Mouse (Mus musculus): ENCODE results near the gene Cybrd1. TPM values are rescaled to one million over a fixed set of nuclear protein-coding genes. Genes with fewer than 3 reads are reported as not detected.

Gene Cybrd1
- total and polyA plus RNA-seq, 3 experiments = 0.08 to 0.21 TPM; not detected in 1

GRCm38 (mm10) chr2:71131866-71132496 lies 14.3 kb downstream of the Cybrd1 start:
- no peaks in the 10 kb centered on the region for H3K9me3 ChIP-seq (replicated peaks; ENCODE audit: insufficient read depth, low read length)
- peak overlapping the region; percentile 26; the same call in 1 of the 2 replicates for H3K27ac ChIP-seq (ENCODE audit: control insufficient read depth, low read depth, low read length)
- TF ChIP-seq SMC3 (IDR thresholded peaks at IDR 0.05; ENCODE audit: low read depth, low read length) = no peak
- TF ChIP-seq NELFE (IDR thresholded peaks at IDR 0.05; ENCODE audit: low read depth, low read length) = no peak
- TF ChIP-seq CHD2 (IDR thresholded peaks at IDR 0.05; ENCODE audit: low read length) = no peak
- TF ChIP-seq ETS1 (IDR thresholded peaks at IDR 0.05; ENCODE audit: low read depth, low read length) = 0 out of 2 replicates have a peak, but pooled peaks have one; percentile 36
- no peak for TF ChIP-seq NRF1 (IDR thresholded peaks at IDR 0.05; ENCODE audit: insufficient read depth, low read depth, low read length, poor library complexity, severe bottlenecking)
- TF ChIP-seq ZKSCAN1 (IDR thresholded peaks at IDR 0.05; ENCODE audit: low read depth, low read length) = peak; percentile 98
- TF ChIP-seq TAL1 (IDR thresholded peaks at IDR 0.05; ENCODE audit: low read length) = no peak
- no peak for TF ChIP-seq ZC3H11A (IDR thresholded peaks at IDR 0.05; ENCODE audit: low read depth, low read length)
- no peak for TF ChIP-seq MAFK (IDR thresholded peaks at IDR 0.05; ENCODE audit: borderline replicate concordance, low read depth, low read length)
- TF ChIP-seq CTCF (IDR thresholded peaks at IDR 0.05 in 2 of 3, conservative IDR thresholded peaks at IDR 0.05 in 1 of 3; ENCODE audit: control insufficient read depth in 1 of 3, insufficient read depth in 1 of 3, low read depth in 2 of 3, low read length in 3 of 3, poor library complexity in 1 of 3, severe bottlenecking in 1 of 3) = no peak
- no peak for TF ChIP-seq ELF1 (IDR thresholded peaks at IDR 0.05; ENCODE audit: low read depth, low read length)
- TF ChIP-seq TCF12 (IDR thresholded peaks at IDR 0.05; ENCODE audit: low read depth, low read length) = no peak
- TF ChIP-seq POLR2AphosphoS5 (IDR thresholded peaks at IDR 0.05; ENCODE audit: borderline replicate concordance, low read depth, low read length) = no peak
- TF ChIP-seq POLR2A (IDR thresholded peaks at IDR 0.05; ENCODE audit: control insufficient read depth in 1 of 2, insufficient read depth in 1 of 2, low read depth in 1 of 2, low read length in 2 of 2, poor library complexity in 1 of 2) = no peak
- TF ChIP-seq JUND (IDR thresholded peaks at IDR 0.05; ENCODE audit: low read depth, low read length) = no peak
- TF ChIP-seq KAT2A (conservative IDR thresholded peaks at IDR 0.05; ENCODE audit: low read depth, low read length) = no peak
- no peak for TF ChIP-seq UBTF (IDR thresholded peaks at IDR 0.05; ENCODE audit: borderline replicate concordance, insufficient read depth, low read depth, low read length)
- TF ChIP-seq GATA1 (IDR thresholded peaks at IDR 0.05; ENCODE audit: low read depth, low read length) = peak; percentile 64
- TF ChIP-seq HCFC1 (IDR thresholded peaks at IDR 0.05; ENCODE audit: low read depth, low read length) = no peak
- TF ChIP-seq GABPA (IDR thresholded peaks at IDR 0.05; ENCODE audit: low read depth, low read length) = no peak
- peak; percentile 45 to 62 for TF ChIP-seq EP300 (IDR thresholded peaks at IDR 0.05; ENCODE audit: low read depth in 1 of 2, low read length in 2 of 2)
- no peak for TF ChIP-seq MAZ (IDR thresholded peaks at IDR 0.05; ENCODE audit: low read depth, low read length)
- no peak for TF ChIP-seq ZNF384 (IDR thresholded peaks at IDR 0.05; ENCODE audit: low read depth, low read length)
- TF ChIP-seq RAD21 (IDR thresholded peaks at IDR 0.05; ENCODE audit: low read depth, low read length) = no peak
- TF ChIP-seq RCOR1 (IDR thresholded peaks at IDR 0.05; ENCODE audit: low read depth, low read length) = peak; percentile 8; the same call in 1 of the 2 replicates
- no peak for TF ChIP-seq USF2 (IDR thresholded peaks at IDR 0.05; ENCODE audit: borderline replicate concordance in 1 of 2, insufficient read depth in 1 of 2, low read depth in 1 of 2, low read length in 2 of 2)
- TF ChIP-seq MAX (IDR thresholded peaks at IDR 0.05; ENCODE audit: low read length) = no peak
- TF ChIP-seq BHLHE40 (IDR thresholded peaks at IDR 0.05; ENCODE audit: borderline replicate concordance, low read depth, low read length) = no peak
- no peak for TF ChIP-seq ZMIZ1 (IDR thresholded peaks at IDR 0.05; ENCODE audit: low read depth, low read length)
- no peak for TF ChIP-seq MYC (IDR thresholded peaks at IDR 0.05; ENCODE audit: low read depth, low read length)
- TF ChIP-seq E2F4 (IDR thresholded peaks at IDR 0.05; ENCODE audit: borderline replicate concordance, low read depth, low read length) = no peak
- no peak for TF ChIP-seq USF1 (IDR thresholded peaks at IDR 0.05; ENCODE audit: low read depth, low read length)
- no peak for TF ChIP-seq MXI1 (IDR thresholded peaks at IDR 0.05; ENCODE audit: low read depth, low read length)
- TF ChIP-seq CHD1 (IDR thresholded peaks at IDR 0.05; ENCODE audit: low read depth, low read length) = no peak
- no peak for TF ChIP-seq MYB (IDR thresholded peaks at IDR 0.05; ENCODE audit: low read depth, low read length)
- TF ChIP-seq MEF2A (IDR thresholded peaks at IDR 0.05; ENCODE audit: extremely low read depth, insufficient replicate concordance, low read depth, low read length, poor library complexity, severe bottlenecking) = no peak
- TF ChIP-seq TBP (IDR thresholded peaks at IDR 0.05; ENCODE audit: low read depth, low read length) = no peak

More at GRCm38 (mm10) chr2:71131866-71132496, 14.3 kb downstream of the Cybrd1 start:
- H3K4me1 ChIP-seq (ENCODE audit: control insufficient read depth in 1 of 2, insufficient read depth in 2 of 2, low read length in 2 of 2) = peaks cover 14 to 15% of the 10 kb centered on the region in 2 experiments
- H3K4me3 ChIP-seq (ENCODE audit: control insufficient read depth in 1 of 2, insufficient read depth in 1 of 2, low read depth in 2 of 2, low read length in 2 of 2) = no peak overlapping the region
- no peaks in the 10 kb centered on the region for H3K79me2 ChIP-seq (ENCODE audit: control insufficient read depth, insufficient read depth, low read length, poor library complexity)
- no peak overlapping the region for H3K9ac ChIP-seq (ENCODE audit: control insufficient read depth, low read depth, low read length, poor library complexity, severe bottlenecking)
- H3K36me3 ChIP-seq (ENCODE audit: control insufficient read depth in 1 of 2, insufficient read depth in 2 of 2, low read length in 2 of 2) = peaks cover 0 to 19% of the 10 kb centered on the region in 2 experiments; a peak in 2 of 4 replicates
- DNase-seq (ENCODE audit: low read depth, low spot score) = peak; percentile 38
- no peaks in the 10 kb centered on the region for H3K27me3 ChIP-seq (ENCODE audit: control insufficient read depth in 1 of 2, insufficient read depth in 2 of 2, low read length in 2 of 2)
